Mouse (Mus musculus): ENCODE data around the gene Olfr1316.

Olfr1316 gene

GRCm38 (mm10) chr2:112134877-112135276, at the start of gene Olfr1316:
Gene Olfr1316, minus strand, starts transcription at chr2:112134977.
- DNase-seq (ENCODE audit: extremely low spot score) = no peak

- DNase-seq (ENCODE audit: extremely low spot score) = no peak
These were observed 19.1 kb upstream of the Olfr1316 start, which contains the start of gene Olfr1318 for GRCm38 (mm10) chr2:112153898-112154297. Gene Olfr1318, plus strand, starts transcription at chr2:112154198.

- no peak for DNase-seq (ENCODE audit: extremely low spot score)
These were observed 5.3 kb upstream of the Olfr1316 start, which contains the start of gene Olfr1317 for GRCm38 (mm10) chr2:112140029-112140428. Gene Olfr1317, plus strand, starts transcription at chr2:112140329.

- no peak for DNase-seq (ENCODE audit: extremely low spot score)
These were observed 19.4 kb downstream of the Olfr1316 start, which contains the start of gene Olfr1315-ps1 for GRCm38 (mm10) chr2:112115340-112115739. Gene Olfr1315-ps1, minus strand, starts transcription at chr2:112115440.

GRCm38 (mm10) chr2:112096681-112097080, 38.1 kb downstream of the Olfr1316 start, which contains the start of gene Olfr1314:
Gene Olfr1314, minus strand, starts transcription at chr2:112096781.
- no peak for DNase-seq (ENCODE audit: extremely low spot score)

- no peak for DNase-seq (ENCODE audit: extremely low spot score)
These were observed 57.0 kb downstream of the Olfr1316 start, which contains the start of gene Olfr1313 for GRCm38 (mm10) chr2:112077743-112078142. Gene Olfr1313, minus strand, starts transcription at chr2:112077843.
